Mouse (Mus musculus) erythroblast, adult 5-6 weeks (primary cell): ENCODE measurements around the gene Trmt10b. TPM values are rescaled to one million over a fixed set of nuclear protein-coding genes. Genes with fewer than 3 reads are reported as not detected.
A peak's percentile ranks its signal among the peaks of the same experiment; 100 is the strongest.

ENCODE experiments used
- ATAC-seq: replicated peaks from 2 replicates; pipeline ENCODE4 v1.8.0; 2016; ENCODE audit warnings: moderate number of reproducible peaks, mild to moderate bottlenecking, moderate TSS enrichment, inconsistent platforms; ENCODE audit not compliant: poor library complexity, low FRiP score, severe bottlenecking
- total RNA-seq, 2 experiments: library from RNA; stranded (forward) in 1 of 2; stranded (reverse) in 1 of 2; fragments of 150-400 nt in 1 of 2; fragments of 200-764, 138-1000 nt in 1 of 2; gene quantifications; 2 replicates each; pipeline versions ENCODE4 v1.2.3 to v1.2.4; 2015 to 2017; ENCODE audit warnings: low replicate concordance in 2 of 2

Gene Trmt10b
- total RNA-seq (2015; ENCODE audit: low replicate concordance) (9.0 and 10.7 TPM in 2 replicates), total RNA-seq (2017; ENCODE audit: low replicate concordance) (3.6 and 5.7 TPM in 2 replicates)

- ATAC-seq = peak; percentile 99
These were observed at the start of gene Trmt10b for GRCm38 (mm10) chr4:45296662-45297564. TSS of gene Trmt10b (plus strand) at chr4:45297127.

GRCm38 (mm10) chr4:45251265-45251664, 45.7 kb upstream of the Trmt10b start:
- no peak for ATAC-seq

- ATAC-seq = no peak
These were observed 44.1 kb upstream of the Trmt10b start for GRCm38 (mm10) chr4:45252861-45253262.

GRCm38 (mm10) chr4:45253839-45254601, 42.9 kb upstream of the Trmt10b start:
- no peak for ATAC-seq

GRCm38 (mm10) chr4:45259232-45259832, 37.6 kb upstream of the Trmt10b start:
- ATAC-seq = no peak

- ATAC-seq = no peak
These were observed 35.4 kb upstream of the Trmt10b start for GRCm38 (mm10) chr4:45261551-45261950.

- no peak for ATAC-seq
These were observed 29.0 kb upstream of the Trmt10b start for GRCm38 (mm10) chr4:45267883-45268282.

- ATAC-seq = no peak
These were observed 25.9 kb upstream of the Trmt10b start for GRCm38 (mm10) chr4:45271041-45271452.

GRCm38 (mm10) chr4:45275770-45276169, 21.2 kb upstream of the Trmt10b start:
- ATAC-seq = no peak

- no peak for ATAC-seq
These were observed 17.6 kb upstream of the Trmt10b start for GRCm38 (mm10) chr4:45279292-45279691.

- 0 out of 2 replicates have a peak, but pooled peaks have one; percentile 53 for ATAC-seq
These were observed 16.9 kb upstream of the Trmt10b start for GRCm38 (mm10) chr4:45279981-45280548.

- ATAC-seq = no peak
These were observed 10.6 kb upstream of the Trmt10b start for GRCm38 (mm10) chr4:45286318-45286717.

- no peak for ATAC-seq
These were observed 9.0 kb upstream of the Trmt10b start for GRCm38 (mm10) chr4:45287906-45288305.

GRCm38 (mm10) chr4:45305536-45305935, 8.6 kb downstream of the Trmt10b start:
- no peak for ATAC-seq

- peak; percentile 42; the same call in 1 of the 2 replicates for ATAC-seq
These were observed 11.1 kb downstream of the Trmt10b start for GRCm38 (mm10) chr4:45308046-45308445.

- ATAC-seq = no peak
These were observed 11.7 kb downstream of the Trmt10b start for GRCm38 (mm10) chr4:45308606-45309005.

- ATAC-seq = no peak
These were observed 14.1 kb downstream of the Trmt10b start for GRCm38 (mm10) chr4:45311056-45311455.

- ATAC-seq = peak; percentile 91
These were observed 23.4 kb downstream of the Trmt10b start for GRCm38 (mm10) chr4:45320159-45320816.

GRCm38 (mm10) chr4:45331139-45331538, 34.2 kb downstream of the Trmt10b start:
- no peak for ATAC-seq
